Mouse (Mus musculus) left cerebral cortex, adult 8-10 months (tissue): Measurements from ENCODE around the gene Taf8. TPM values are rescaled to one million over a fixed set of nuclear protein-coding genes. Genes with fewer than 3 reads are reported as not detected.

Experiments
- DNase-seq, 2 experiments: peaks; one replicate each; pipeline ENCODE4 v3.0.0; 2022; ENCODE audit warnings: low spot score in 2 of 2
- total RNA-seq, 4 experiments: library from RNA; stranded (reverse); gene quantifications; 2 replicates each; pipeline ENCODE4 v1.2.4; 2022

Gene Taf8
- total RNA-seq, 4 experiments from 2014 or later: 17.6 to 22.3 (median 19.1) TPM

- no peak for DNase-seq
Observed at GRCm38 (mm10) chr17:47484993-47485392, 17.1 kb downstream of the Taf8 start.

DNA sequence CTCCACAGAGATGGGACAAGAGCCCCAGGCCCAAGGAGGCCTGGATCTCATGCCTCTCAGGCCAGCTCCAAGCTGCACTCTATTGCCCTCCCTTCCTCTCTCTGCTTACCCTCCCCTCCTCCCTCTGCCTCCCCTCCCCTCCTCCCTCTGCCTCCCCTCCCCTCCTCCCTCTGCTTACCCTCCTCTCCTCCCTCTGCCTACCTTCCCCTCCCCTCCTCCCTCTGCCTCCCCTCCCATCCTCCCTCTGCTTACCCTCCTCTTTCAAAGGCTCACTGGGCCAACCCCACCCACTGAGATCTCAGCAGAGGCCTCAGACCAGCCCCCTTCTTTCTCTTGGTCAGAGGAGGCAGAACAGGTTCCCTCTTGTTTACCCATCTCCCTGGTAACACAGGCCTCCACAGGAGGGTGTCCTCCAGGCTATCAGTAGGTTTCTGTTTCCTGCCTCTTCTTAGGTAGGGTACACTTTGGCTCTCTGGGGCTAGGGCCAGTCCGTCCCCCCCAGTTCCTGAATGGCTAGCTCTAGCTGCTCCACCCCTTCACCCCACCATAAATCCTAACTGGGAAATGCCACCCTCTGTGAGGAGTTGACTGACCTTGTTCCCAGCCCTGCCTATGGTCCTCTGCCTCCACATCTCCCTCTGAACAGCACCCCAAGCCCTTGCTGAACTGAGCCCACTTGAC lies 17.7 kb downstream of the Taf8 start:
- no peak for DNase-seq

GRCm38 (mm10) chr17:47482401-47482800 lies 19.7 kb downstream of the Taf8 start:
- no peak for DNase-seq

- DNase-seq: no peak
Observed at GRCm38 (mm10) chr17:47479887-47480286, 22.2 kb downstream of the Taf8 start.

- DNase-seq: no peak
Observed at GRCm38 (mm10) chr17:47475714-47476113, 26.4 kb downstream of the Taf8 start.

DNA sequence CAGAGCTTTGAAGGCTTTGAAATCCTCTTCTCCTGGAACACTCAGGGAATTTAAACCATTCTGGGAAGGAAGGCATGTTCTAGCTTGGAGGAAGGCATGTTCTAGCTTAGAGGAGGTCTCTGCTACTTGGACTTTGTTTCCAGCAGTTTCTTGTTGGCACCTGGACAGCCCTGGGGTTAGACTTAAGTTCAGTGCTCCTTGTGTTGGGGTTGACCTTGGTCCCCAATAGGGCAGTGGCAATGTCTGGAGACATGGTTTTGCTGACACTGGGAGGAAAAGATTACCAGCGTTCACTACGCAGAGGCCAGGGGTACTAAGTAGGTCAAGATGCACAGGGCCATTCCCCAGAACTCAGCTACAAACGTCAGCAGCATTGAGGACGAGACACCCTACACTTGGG lies 26.9 kb downstream of the Taf8 start:
- DNase-seq: no peak

DNA sequence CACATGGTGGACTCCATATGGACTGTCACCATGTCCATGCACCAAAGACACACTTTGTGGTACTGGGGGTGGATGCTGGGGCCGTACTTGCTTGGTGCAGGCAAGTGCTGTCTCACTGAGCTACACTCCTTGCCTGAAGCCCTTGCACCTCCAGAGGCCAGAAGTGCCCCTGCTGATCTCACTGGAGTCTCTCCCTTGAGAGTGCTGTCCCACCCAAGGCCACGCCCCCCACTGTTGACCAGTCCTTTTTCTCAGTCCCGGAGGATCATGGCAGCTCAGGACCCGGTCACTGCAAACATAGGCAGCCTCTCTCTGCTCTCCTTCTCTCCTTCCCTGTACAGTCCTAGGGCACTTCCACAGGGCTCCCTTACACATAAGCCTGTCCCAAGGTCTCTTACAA lies 27.8 kb downstream of the Taf8 start:
- DNase-seq: no peak

DNA sequence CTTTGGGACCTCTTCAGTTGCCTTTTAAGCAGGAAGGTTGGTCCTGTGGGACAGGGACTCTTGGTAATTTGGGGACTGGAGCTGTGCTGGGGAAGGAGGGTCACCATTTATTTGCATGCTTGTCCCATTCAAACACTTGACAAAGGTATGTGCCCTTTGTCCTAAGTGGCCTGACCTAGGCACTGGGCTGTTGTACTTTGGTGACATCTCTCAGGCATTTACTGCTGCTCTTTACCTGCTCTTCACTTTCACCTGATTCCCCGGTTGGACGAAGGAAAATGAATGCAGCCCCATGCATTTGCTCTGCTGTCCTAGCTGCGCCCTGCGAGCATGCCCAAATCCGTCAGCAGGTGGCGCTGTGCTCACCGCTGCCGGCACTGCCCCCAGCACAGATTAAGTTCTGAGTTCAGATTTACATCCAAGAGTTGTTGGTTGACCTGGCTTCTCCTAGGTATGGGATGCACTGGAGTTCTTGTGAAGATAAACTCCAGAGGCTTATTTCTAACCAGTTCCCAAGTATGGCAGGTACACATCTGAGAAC lies 28.6 kb downstream of the Taf8 start:
- DNase-seq: no peak

DNA sequence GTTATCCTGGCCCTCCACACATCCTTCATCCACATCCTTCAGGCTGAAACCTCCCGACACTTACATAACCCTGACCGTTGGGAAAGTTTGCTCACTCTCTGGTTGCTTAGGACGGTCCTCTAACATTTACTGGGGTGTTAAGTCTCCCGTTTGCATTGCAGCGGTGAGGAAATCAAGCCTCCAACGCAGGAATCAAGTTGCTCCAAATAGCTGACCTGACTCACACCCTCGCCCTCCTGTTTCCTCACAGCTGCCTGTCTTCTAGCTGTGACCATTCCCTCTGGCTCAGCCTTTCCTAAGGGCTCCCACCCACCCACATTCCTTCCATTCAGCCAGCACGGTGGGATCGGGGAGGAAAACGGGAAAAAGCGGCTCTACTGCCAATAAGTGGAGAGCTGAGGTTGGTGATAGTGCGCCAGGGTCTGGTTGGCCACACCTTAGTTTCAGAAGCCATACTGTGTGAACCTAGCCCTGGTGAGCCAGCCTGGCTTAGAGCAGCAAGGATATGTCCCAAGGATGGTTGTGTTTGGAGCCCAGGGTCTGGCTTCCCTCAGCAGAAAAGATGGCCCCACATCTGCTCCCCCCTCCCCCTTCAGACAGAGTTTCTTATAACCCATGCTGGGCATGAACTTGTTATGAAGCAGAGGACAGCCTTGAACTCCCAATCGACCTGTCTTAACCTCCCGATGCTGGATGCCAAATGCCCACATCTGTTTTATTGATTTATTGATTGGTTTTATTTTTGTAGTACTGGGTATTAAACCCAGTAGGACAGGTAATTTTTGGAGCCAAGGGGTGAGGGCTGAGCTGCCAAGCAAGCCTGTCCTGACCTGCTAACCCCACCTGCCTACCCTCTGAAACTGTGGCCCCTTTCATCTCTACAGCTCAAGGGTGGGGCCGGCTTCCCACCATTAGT lies 29.4 kb downstream of the Taf8 start:
- no peak for DNase-seq

GRCm38 (mm10) chr17:47470686-47471085 lies 31.4 kb downstream of the Taf8 start:
- no peak for DNase-seq

DNA sequence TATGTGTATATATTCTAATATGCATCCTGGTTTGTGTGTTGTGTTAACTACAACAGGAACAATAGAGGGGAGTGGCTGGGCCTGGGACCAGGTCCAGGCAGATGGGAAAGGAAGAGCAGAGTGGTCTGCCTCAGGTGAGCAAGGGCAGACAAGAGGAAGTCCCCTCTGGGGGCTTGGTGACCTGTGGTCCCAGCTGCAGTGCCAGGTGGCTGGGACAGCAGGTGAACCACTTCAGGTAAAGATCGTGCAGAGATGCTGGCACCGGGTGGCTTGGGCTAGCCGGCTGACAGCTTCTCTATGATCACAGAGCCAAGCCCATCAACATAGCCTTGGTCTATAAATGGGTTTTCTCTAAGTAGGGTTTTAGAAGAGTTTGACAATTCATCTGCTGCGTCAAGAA lies 32.0 kb downstream of the Taf8 start:
- no peak for DNase-seq

DNA sequence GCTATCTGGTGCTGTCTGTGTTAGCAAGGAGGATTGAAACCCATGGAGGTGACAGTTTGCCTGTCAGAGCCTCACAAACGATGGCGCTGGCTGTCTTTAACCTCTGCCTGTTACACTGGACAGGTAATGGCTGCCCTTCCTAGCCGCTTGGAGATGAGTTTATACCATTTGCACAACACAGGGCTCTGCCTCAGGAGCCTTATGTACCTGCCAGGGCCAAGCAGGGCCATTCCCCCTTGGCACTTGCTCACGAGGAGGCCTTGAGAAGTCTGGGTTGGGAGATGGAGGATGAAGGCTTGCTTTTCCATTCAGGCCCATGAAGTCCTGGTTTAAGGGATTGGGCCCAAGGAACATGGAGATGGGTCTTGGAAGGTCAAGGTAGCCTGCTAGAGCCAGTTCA lies 32.5 kb downstream of the Taf8 start:
- DNase-seq: no peak

DNA sequence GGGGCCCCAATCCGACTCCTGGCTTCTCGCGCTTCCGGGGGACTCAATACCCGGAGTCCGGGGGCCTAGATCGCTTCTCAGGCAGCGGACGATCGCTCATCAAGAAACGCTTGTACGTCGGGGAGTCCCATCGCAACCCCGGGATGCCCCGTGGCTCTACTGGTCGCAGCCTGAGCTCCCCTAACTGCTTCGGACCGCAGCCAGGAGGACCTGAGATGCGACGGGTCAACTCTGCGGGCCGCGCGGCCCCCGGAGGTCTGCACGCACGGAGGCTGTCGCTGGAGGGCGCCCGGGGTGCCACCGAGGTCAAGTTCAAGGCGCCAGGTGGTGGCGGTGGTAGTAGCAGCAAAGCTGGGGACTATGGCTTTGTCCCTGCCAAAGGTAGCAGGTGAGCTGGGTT lies 33.6 kb downstream of the Taf8 start:
- no peak for DNase-seq

- DNase-seq: no peak
Observed at GRCm38 (mm10) chr17:47468063-47468462, 34.0 kb downstream of the Taf8 start.

DNA sequence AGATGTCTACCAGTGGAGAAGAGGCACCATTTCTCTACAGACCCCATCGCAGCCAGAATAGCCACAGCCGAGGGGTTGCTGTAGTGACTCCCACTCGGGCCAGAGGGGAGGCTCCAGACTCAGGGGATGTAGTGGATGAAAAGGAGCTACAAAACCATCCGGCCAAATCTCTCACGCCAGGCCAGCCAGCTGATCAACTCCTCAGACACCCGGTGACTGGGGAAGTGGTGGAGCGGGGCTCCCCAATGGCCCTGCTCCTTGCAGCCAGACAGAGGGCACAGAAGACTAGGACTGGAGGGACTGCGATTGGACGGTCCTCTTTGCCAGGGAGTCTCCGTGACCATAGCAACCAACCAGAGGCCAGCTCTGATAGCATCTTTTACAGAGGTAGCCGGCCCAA lies 34.4 kb downstream of the Taf8 start:
- DNase-seq: no peak

DNA sequence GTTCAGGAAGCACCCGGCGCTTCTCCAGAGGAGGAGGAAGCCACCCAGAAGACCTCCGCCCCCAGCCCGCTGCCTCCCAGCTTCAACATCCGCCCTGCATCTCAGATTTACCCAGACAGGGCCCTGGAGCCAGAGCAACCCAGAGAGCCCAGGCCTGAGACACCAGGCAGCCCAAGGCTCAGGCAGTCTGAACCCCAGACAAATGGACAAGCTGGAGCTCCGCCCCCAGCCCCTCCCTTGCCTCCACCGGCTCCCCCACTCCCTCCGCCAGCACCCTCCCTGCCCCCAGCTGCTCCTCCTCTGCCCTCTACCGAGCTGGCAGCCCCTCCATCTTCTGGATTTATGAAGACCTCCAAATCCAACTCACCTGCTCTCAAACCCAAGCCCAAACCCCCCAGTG lies 35.8 kb downstream of the Taf8 start:
- DNase-seq: no peak

- no peak for DNase-seq
Observed at GRCm38 (mm10) chr17:47465016-47465415, 37.1 kb downstream of the Taf8 start.

GRCm38 (mm10) chr17:47464248-47464965 lies 37.7 kb downstream of the Taf8 start:
- DNase-seq: no peak

DNA sequence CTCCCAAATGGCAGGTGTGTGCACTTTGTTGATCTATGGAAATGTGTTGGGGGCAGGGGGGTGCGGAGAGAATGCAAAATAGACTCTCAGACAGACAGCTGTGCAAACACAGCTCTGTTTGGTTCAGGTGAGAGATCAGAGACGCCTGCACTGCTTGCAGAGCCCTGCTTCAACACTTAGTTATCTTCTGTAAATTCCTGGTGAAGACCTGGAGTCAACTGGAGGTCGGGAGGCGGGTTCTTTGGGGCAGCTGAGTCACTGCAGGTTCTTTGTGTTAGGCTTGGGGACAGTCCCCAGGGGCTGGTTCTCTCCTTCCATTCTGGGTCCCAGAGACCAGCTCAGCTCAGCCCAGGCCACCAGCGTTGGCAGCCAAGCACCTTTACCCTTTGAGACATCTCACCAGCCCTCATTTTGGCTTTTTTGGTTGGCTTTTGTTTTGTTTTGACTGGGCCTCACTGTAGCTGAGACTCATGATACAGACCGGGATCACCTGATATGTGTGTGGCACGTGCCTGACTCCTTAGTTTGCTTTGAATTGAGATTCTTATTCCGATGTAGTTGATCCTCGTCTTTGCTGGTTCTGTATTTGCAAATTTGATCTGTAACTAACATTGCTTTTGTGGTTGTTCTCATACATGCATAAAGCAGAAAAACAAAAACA lies 39.2 kb downstream of the Taf8 start:
- DNase-seq: no peak

DNA sequence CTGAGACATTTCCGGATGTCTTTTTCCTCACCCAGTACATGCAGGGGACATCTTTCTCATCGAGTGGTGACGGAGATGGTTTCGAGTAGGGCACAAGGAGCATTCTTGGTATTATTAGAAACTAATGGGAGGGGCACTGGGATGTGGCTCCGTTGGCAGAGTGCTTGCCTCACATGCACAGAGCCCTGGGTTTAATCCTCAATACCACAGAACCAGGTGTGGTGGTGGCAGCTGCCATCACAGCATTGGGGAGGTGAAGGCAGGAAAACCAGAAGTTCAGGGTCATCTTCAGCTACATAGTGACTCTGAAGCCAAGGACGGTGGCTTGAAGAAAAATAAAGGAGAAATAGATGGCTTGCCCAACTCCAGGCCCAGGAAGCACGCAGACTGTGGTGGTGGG lies 39.9 kb downstream of the Taf8 start:
- DNase-seq: no peak

GRCm38 (mm10) chr17:47461688-47462087 lies 40.4 kb downstream of the Taf8 start:
- no peak for DNase-seq
